Mouse (Mus musculus) 3134 (cell line): Measurements from ENCODE around the gene Klhdc7a.
"Not testable (repeated sequence)": the region's sequence is repeated elsewhere in the genome, so short reads cannot be mapped to it uniquely, and the experiment has no call there.

Source experiments
- DNase-seq: peaks from one replicate; pipeline ENCODE4 v3.0.0-alpha.2; 2011; ENCODE audit warnings: low spot score; ENCODE audit not compliant: insufficient read length; ENCODE audit errors: extremely low read depth

Klhdc7a gene

GRCm38 (mm10) chr4:139967922-139968321 lies at the start of gene Klhdc7a:
Gene Klhdc7a (minus strand): TSS chr4:139968026.
- DNase-seq, result peak; percentile 68

GRCm38 (mm10) chr4:140015916-140016315 lies 48.1 kb upstream of the Klhdc7a start:
- no peak for DNase-seq

GRCm38 (mm10) chr4:140010728-140011470 lies 43.1 kb upstream of the Klhdc7a start:
- no peak for DNase-seq

GRCm38 (mm10) chr4:140004932-140005331 lies 37.1 kb upstream of the Klhdc7a start:
- no peak for DNase-seq

- no peak for DNase-seq
Measured at GRCm38 (mm10) chr4:140004170-140004569, 36.3 kb upstream of the Klhdc7a start.

GRCm38 (mm10) chr4:140002069-140002468 lies 34.2 kb upstream of the Klhdc7a start:
- no peak for DNase-seq

- no peak for DNase-seq
Measured at GRCm38 (mm10) chr4:140000911-140001310, 33.1 kb upstream of the Klhdc7a start.

GRCm38 (mm10) chr4:139999033-139999432 lies 31.2 kb upstream of the Klhdc7a start:
- no peak for DNase-seq

GRCm38 (mm10) chr4:139995659-139996058 lies 27.8 kb upstream of the Klhdc7a start:
- no peak for DNase-seq

GRCm38 (mm10) chr4:139993111-139993755 lies 25.4 kb upstream of the Klhdc7a start:
- DNase-seq, result no peak

GRCm38 (mm10) chr4:139986913-139987312 lies 19.1 kb upstream of the Klhdc7a start:
- no peak for DNase-seq

- DNase-seq, result no peak
Measured at GRCm38 (mm10) chr4:139978716-139979115, 10.9 kb upstream of the Klhdc7a start.

GRCm38 (mm10) chr4:139977308-139977781 lies 9.5 kb upstream of the Klhdc7a start:
- DNase-seq, result no peak

GRCm38 (mm10) chr4:139974506-139974905 lies 6.7 kb upstream of the Klhdc7a start:
- no peak for DNase-seq

- DNase-seq, result peak; percentile 69
Measured at GRCm38 (mm10) chr4:139967475-139967891, 343 bp downstream of the Klhdc7a start.

- no peak for DNase-seq
Measured at GRCm38 (mm10) chr4:139966981-139967380, 845 bp downstream of the Klhdc7a start.

GRCm38 (mm10) chr4:139965596-139966185 lies 2.1 kb downstream of the Klhdc7a start:
- DNase-seq, result no peak

GRCm38 (mm10) chr4:139964406-139964805 lies 3.4 kb downstream of the Klhdc7a start:
- DNase-seq, result no peak

- no peak for DNase-seq
Measured at GRCm38 (mm10) chr4:139963911-139964310, 3.9 kb downstream of the Klhdc7a start.

GRCm38 (mm10) chr4:139963059-139963458 lies 4.8 kb downstream of the Klhdc7a start:
- DNase-seq, result no peak

GRCm38 (mm10) chr4:139961816-139962215 lies 6.0 kb downstream of the Klhdc7a start:
- DNase-seq, result no peak

GRCm38 (mm10) chr4:139961329-139961728 lies 6.5 kb downstream of the Klhdc7a start:
- DNase-seq, result not testable (repeated sequence)
